Mouse (Mus musculus) stomach, embryonic 16.5 days (tissue): ENCODE measurements around the gene Dgcr6. TPM values are rescaled to one million over a fixed set of nuclear protein-coding genes. Genes with fewer than 3 reads are reported as not detected.

Source experiments
- ATAC-seq: fragments of 200-750 bp; cut with Nextera tagmentation; 2 replicates; pipeline ENCODE4 v1.8.0; 2017; ENCODE audit warnings: moderate number of reproducible peaks, moderate TSS enrichment; ENCODE audit not compliant: insufficient read depth, low FRiP score
- H3K27ac ChIP-seq: fragments of 300-500 bp; sonication (generic); 2 replicates; pipeline ENCODE4 v1.5.1; 2014; ENCODE audit warnings: low read length
- H3K27me3 ChIP-seq: fragments of 300-500 bp; sonication (generic); 2 replicates; pipeline ENCODE4 v1.6.1; 2014; ENCODE audit warnings: low read length, control low read depth, mixed read lengths; ENCODE audit not compliant: control insufficient read depth, insufficient read depth
- H3K36me3 ChIP-seq: fragments of 300-500 bp; sonication (generic); 2 replicates; pipeline ENCODE4 v1.6.1; 2014; ENCODE audit warnings: low read length; ENCODE audit not compliant: control insufficient read depth, insufficient read depth
- H3K4me1 ChIP-seq: fragments of 300-500 bp; sonication (generic); 2 replicates; pipeline ENCODE4 v1.6.1; 2014; ENCODE audit warnings: low read length, control low read depth, mixed read lengths; ENCODE audit not compliant: control insufficient read depth, insufficient read depth
- H3K4me2 ChIP-seq: fragments of 300-500 bp; sonication (generic); 2 replicates; pipeline ENCODE4 v1.6.1; 2014; ENCODE audit warnings: low read depth, low read length, mixed read lengths
- H3K4me3 ChIP-seq: fragments of 300-500 bp; sonication (generic); replicated peaks from 2 replicates; pipeline ENCODE4 v1.5.1; 2014; ENCODE audit warnings: mild to moderate bottlenecking, low read length
- H3K9ac ChIP-seq: fragments of 300-500 bp; sonication (generic); 2 replicates; pipeline ENCODE4 v1.6.1; 2014; ENCODE audit warnings: low read length
- H3K9me3 ChIP-seq: fragments of 300-500 bp; sonication (generic); replicated peaks from 2 replicates; pipeline ENCODE4 v1.6.1; 2016; ENCODE audit warnings: low read length, control low read depth; ENCODE audit not compliant: control insufficient read depth
- WGBS: fragments of 180-500 bp; shearing (Covaris S2); extraction: QIAGEN DNeasy Blood & Tissue Kit; methylation state at CpG from one replicate; pipeline ENCODE4 v1.1.7; 2014; 5-methylcytosine and 5-hydroxymethylcytosine counted together
- polyA plus RNA-seq: library from polyadenylated mRNA; unstranded; fragments of >200 nt; fragmentation: Nextera tagmentation; extraction: Ambion mirVana; gene quantifications from 2 replicates; pipeline ENCODE4 v1.2.1, GENCODE M21; 2015

The Dgcr6 gene
- polyA plus RNA-seq, 1 experiment from 2014 or later: 69.2 TPM

DNA sequence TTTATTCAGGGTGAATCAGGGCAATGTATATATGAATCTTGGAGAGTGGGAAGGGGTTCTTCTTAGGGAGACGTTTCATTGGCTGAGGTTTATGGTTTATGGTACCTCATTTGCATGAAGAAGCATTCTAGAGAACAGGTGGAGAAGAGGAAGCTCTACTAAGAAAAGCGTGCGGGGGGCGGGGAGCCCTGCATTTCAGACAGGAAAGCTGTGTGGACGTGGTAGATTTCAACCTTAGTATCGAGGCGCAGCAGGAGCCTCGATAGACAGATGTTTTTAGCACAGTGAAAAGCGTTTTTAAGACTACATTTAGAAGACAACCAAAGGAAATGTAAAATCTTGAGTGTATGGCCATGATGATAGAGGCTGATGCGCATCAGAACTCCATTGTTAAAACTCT is 6.6 kb downstream of the Dgcr6 start:
- no peak for ATAC-seq
- 71% methylated on average over 10 of the region's 10 CpGs for WGBS
- Histone ChIP-seq H3K9me3 (no peaks in the 10 kb centered on the region), H3K9ac (no peak overlapping the region), H3K27ac (no peak overlapping the region), H3K4me1 (no peaks in the 10 kb centered on the region), H3K4me3 (no peak overlapping the region), H3K27me3 (no peaks in the 10 kb centered on the region), H3K36me3 (no peaks in the 10 kb centered on the region), H3K4me2 (no peak overlapping the region)

DNA sequence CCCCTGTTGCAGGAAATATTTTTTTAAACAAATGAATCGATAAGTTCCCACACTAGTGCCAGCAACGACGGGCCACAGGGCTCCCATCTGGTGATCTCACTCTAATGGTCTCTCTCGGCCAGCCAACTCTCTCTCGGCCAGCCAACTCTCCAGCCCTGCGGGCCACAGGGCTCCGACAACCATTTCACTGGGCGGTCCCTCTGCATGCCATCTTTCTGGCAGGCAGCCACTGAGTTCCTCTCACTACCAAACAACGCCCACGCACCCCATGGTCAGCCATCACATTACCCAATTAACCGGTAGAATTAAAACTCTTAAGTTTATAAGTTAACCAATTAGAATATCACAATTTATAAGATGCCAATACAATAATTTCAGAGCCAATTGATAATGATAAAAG is 8.5 kb downstream of the Dgcr6 start:
- WGBS: 84% methylated on average over 11 of the region's 11 CpGs
- Histone ChIP-seq H3K27ac (no peak overlapping the region), H3K36me3 (no peaks in the 10 kb centered on the region), H3K4me3 (no peak overlapping the region), H3K4me1 (no peaks in the 10 kb centered on the region), H3K4me2 (no peak overlapping the region), H3K9ac (no peak overlapping the region), H3K27me3 (no peaks in the 10 kb centered on the region), H3K9me3 (no peaks in the 10 kb centered on the region)
- no peak for ATAC-seq

DNA sequence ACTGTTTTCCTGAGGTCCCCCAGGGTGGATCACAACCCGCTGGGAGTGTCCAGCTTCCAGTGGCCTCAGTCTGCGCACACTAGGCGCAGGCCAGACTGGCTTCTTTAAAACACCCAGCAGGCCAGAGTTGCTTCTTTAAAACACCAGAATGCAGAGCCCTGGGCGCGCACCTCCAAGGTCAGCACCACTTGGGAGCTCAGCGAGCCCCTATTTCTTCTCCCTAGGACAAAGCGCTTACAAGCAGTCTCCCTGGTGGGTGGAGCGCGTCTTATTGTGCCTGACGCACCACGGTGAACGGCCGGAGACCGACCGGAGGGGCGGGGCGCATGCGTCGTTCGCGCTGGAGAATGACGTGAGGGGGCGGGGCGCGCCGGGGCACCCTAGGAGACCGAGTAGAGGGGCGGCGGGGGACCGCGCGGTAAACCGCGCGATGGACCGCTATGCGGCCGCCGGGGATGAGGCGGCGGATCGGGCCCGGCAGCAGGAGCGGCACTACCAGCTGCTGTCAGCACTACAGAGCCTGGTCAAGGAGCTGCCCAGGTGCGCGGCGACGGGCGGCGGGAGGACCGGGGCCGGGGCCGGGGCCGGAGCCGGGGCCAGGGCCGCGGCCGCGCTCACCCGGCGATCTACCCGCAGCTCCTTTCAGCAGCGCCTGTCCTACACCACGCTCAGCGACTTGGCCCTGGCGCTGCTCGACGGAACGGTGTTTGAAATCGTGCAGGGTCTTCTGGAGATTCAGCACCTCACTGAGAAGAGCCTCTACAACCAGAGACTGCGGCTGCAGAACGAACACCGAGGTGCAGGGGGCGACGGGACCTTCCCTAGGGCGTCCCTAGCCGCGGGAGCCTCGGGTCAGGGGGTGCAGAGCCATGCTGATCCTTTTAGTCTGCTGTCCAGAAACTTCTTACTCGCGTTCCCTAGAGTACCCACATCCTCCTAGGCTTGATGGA is 13.7 kb downstream of the Dgcr6 start:
- Histone ChIP-seq H3K27ac (peak overlapping the region; percentile 79), H3K36me3 (peaks cover 4% of the 10 kb centered on the region; the same call in 1 of the 2 replicates), H3K9ac (peak overlapping the region; percentile 80), H3K27me3 (no peaks in the 10 kb centered on the region), H3K4me1 (peaks cover 6% of the 10 kb centered on the region), H3K4me3 (peak overlapping the region; percentile 85), H3K4me2 (peak overlapping the region; percentile 71), H3K9me3 (no peaks in the 10 kb centered on the region)
- WGBS: under 1% methylated on average over 80 of the region's 81 CpGs
- ATAC-seq: peak; percentile 98

DNA sequence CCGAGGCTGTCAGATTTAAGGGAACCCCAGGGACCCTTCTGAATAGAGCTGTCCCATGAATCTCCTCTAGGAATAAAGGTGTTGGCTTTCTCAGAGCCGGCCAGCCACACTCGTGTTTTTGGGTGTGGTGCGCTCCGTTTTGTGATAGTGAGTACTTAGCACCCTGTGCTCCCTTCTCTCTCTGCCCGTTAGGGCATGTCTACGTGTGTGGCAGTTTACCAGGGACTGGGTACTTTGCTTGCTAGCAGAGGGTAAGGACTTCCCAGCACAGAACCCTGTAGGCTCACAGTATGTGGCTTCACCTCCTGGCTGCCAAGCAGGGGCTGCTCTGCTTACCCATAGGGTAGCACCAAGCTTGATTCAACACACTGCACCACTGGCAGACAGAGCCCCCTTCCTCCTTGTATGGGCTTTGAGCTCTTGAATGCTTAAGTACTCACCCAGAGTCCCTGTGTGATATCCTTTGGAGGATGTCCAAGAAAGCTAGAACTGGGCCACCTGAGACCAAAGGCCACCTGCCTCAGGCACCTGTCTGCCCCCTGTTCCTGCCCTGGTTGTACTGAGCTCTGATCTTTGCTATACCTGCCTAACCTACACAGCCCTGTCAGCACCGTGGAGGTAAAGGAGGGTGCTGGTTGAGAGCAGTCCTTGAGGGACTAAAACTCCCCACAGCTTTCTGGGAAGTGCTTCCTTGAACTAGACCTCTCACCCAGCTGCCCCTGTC is 16.2 kb downstream of the Dgcr6 start:
- no peak overlapping the region for H3K27ac ChIP-seq
- 78% methylated on average over 8 of the region's 8 CpGs for WGBS
- ATAC-seq: no peak
- H3K36me3 ChIP-seq: peaks cover 4% of the 10 kb centered on the region; the same call in 1 of the 2 replicates
- H3K4me3 ChIP-seq: no peak overlapping the region
- H3K9me3 ChIP-seq: no peaks in the 10 kb centered on the region
- H3K4me1 ChIP-seq: peaks cover 7% of the 10 kb centered on the region
- no peaks in the 10 kb centered on the region for H3K27me3 ChIP-seq
- H3K9ac ChIP-seq: no peak overlapping the region
- H3K4me2 ChIP-seq: no peak overlapping the region

DNA sequence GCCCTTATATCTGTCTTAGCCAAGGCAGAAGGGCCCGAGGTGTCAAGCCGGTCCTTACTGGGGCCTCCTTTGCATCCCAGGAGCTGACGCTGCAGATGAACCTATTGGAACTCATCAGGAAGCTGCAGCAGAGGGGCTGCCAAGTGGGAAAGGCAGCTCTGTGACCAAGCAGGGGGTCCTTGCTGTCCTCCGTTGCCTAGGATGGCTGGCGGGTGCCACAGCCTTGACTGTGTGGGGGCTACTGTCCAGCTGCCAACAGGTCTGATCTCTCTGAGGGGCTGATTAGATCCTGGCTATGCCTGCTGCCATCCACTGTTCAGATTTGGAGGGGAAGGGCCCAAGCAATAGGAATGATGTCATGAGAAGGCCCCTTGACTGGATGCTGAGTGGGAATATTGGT is 18.1 kb downstream of the Dgcr6 start:
- no peaks in the 10 kb centered on the region for H3K9me3 ChIP-seq
- H3K27ac ChIP-seq: no peak overlapping the region
- peaks cover 13% of the 10 kb centered on the region for H3K4me1 ChIP-seq
- H3K27me3 ChIP-seq: no peaks in the 10 kb centered on the region
- H3K4me2 ChIP-seq: no peak overlapping the region
- WGBS: 91% methylated on average over 5 of the region's 5 CpGs
- no peak for ATAC-seq
- H3K9ac ChIP-seq: no peak overlapping the region
- no peak overlapping the region for H3K4me3 ChIP-seq
- H3K36me3 ChIP-seq: peaks cover 4% of the 10 kb centered on the region; the same call in 1 of the 2 replicates

DNA sequence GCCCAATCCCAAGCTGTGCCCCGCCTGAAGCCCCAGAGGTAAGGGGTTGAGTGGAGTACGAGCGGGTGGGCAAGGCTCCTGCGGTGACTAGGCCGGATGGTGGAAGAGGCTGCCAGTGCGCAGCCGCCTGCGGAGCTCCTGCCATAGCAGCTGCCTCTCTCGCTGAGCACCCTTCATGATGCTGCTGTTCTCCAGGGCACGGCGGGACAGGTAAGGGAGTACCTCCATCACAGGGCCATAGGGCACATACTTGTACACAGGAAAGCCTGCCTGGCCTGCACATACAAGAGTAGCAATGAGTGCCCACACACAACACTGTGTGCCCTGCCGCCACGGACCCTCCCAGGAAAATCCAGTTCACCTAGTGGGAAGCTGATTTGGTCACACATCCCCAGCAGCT is 19.4 kb downstream of the Dgcr6 start:
- ATAC-seq: no peak
- Histone ChIP-seq H3K27me3 (no peaks in the 10 kb centered on the region), H3K27ac (no peak overlapping the region), H3K4me2 (no peak overlapping the region), H3K9me3 (no peaks in the 10 kb centered on the region), H3K9ac (no peak overlapping the region), H3K36me3 (peaks cover 4% of the 10 kb centered on the region; the same call in 1 of the 2 replicates), H3K4me1 (peaks cover 10% of the 10 kb centered on the region), H3K4me3 (no peak overlapping the region)
- WGBS: 95% methylated on average over 13 of the region's 13 CpGs

DNA sequence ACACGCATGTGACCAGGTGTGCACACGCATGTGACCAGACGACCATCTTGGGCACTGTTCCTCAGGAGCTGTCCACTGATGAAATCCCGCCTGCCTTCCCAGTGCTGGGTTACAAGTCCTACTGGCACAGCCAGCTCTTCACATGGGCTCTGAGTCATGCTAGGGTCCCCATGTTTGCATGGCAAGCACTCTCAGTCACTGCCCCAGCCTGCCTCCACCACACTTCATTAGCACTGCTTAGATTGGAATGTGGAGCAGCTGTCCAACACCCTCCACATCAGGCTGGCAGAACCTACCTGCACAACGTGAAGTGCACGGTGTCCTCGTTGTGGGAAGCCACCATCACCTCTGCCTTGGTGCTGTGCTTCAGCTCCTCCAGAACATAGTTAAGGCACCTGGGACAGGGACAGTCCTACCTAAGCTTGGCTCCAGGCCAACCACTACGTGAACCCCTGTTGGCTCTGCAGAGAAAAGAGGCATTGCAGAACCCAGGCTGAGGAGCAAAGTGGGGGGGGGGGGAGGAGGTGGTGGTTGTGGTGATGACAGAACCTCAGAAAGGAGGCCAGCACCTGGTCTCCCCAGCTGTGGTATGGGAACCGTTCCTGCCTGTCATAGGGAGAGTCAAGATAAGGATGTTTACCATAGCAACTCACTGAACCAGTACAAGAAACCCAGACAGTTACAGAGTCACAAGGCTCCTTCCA is 20.8 kb downstream of the Dgcr6 start:
- H3K4me1 ChIP-seq: peaks cover 7% of the 10 kb centered on the region; the same call in 1 of the 2 replicates
- H3K4me3 ChIP-seq: no peak overlapping the region
- no peak overlapping the region for H3K4me2 ChIP-seq
- H3K9me3 ChIP-seq: no peaks in the 10 kb centered on the region
- WGBS: 74% methylated on average over 9 of the region's 9 CpGs
- peak; percentile 49; the same call in 1 of the 2 replicates for ATAC-seq
- H3K9ac ChIP-seq: no peak overlapping the region
- no peaks in the 10 kb centered on the region for H3K27me3 ChIP-seq
- peaks cover 4% of the 10 kb centered on the region; the same call in 1 of the 2 replicates for H3K36me3 ChIP-seq
- peak overlapping the region; percentile 62; the same call in 1 of the 2 replicates for H3K27ac ChIP-seq

DNA sequence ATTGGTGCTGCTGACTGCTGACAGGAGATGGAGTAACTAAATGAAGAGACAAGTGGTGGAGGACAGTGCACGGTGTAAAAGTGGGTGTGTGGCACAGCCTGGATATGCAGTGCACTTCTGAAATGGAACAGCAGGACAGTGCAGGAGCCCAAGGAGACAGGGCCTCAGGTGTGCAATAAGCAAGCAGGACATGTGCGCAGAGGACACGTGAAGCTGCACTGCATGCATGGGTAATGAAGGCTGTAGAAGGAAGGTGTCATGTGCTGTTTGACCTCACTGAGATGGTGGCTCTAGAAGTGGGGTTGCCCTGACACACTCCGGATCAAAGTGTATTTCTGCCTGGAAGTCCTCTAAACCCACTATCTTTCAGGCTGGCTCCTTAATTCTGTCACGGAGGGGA is 22.0 kb downstream of the Dgcr6 start:
- ATAC-seq: no peak
- no peak overlapping the region for H3K9ac ChIP-seq
- H3K27me3 ChIP-seq: no peaks in the 10 kb centered on the region
- 80% methylated on average over 5 of the region's 5 CpGs for WGBS
- peaks cover 7% of the 10 kb centered on the region; the same call in 1 of the 2 replicates for H3K4me1 ChIP-seq
- H3K4me2 ChIP-seq: no peak overlapping the region
- no peak overlapping the region for H3K4me3 ChIP-seq
- no peaks in the 10 kb centered on the region for H3K9me3 ChIP-seq
- peaks cover 4% of the 10 kb centered on the region; the same call in 1 of the 2 replicates for H3K36me3 ChIP-seq
- peak overlapping the region; percentile 62; the same call in 1 of the 2 replicates for H3K27ac ChIP-seq
